Mouse (Mus musculus) thymus, adult 2 months (tissue): ENCODE data around the gene Mast3. TPM values are rescaled to one million over a fixed set of nuclear protein-coding genes. Genes with fewer than 3 reads are reported as not detected.

Experiments
- DNase-seq: peaks from one replicate; pipeline ENCODE4 v3.0.0; 2021
- H3K27ac ChIP-seq: fragments of 200-500 bp; 2 replicates; pipeline ENCODE4 v1.5.1; 2012; ENCODE audit warnings: low read length, control low read depth; ENCODE audit not compliant: control insufficient read depth, insufficient read depth
- H3K27me3 ChIP-seq: fragments of 200-500 bp; 2 replicates; pipeline ENCODE4 v1.6.1; 2012; ENCODE audit warnings: mild to moderate bottlenecking, low read length, moderate library complexity, mixed read lengths; ENCODE audit not compliant: control insufficient read depth, insufficient read depth
- H3K36me3 ChIP-seq: fragments of 200-500 bp; 2 replicates; pipeline ENCODE4 v1.6.1; 2012; ENCODE audit warnings: mild to moderate bottlenecking, low read length, moderate library complexity; ENCODE audit not compliant: control insufficient read depth, insufficient read depth
- H3K4me1 ChIP-seq: fragments of 200-500 bp; replicated peaks from 2 replicates; pipeline ENCODE4 v1.6.1; 2012; ENCODE audit warnings: low read length; ENCODE audit not compliant: control insufficient read depth, insufficient read depth
- H3K4me3 ChIP-seq: fragments of 200-500 bp; 2 replicates; pipeline ENCODE4 v1.5.1; 2012; ENCODE audit warnings: mild to moderate bottlenecking, low read length, control low read depth, moderate library complexity; ENCODE audit not compliant: control insufficient read depth, insufficient read depth
- CTCF ChIP-seq: fragments of 200-500 bp; IDR thresholded peaks from 2 replicates; pipeline ENCODE4 v1.5.1; 2012; ENCODE audit warnings: mild to moderate bottlenecking, control low read depth, low read length, moderate library complexity, borderline replicate concordance; ENCODE audit not compliant: control insufficient read depth, poor library complexity, insufficient read depth; ENCODE audit errors: extremely low read depth
- POLR2A ChIP-seq: fragments of 200-500 bp; IDR thresholded peaks from 2 replicates; pipeline ENCODE4 v1.6.1; 2012; ENCODE audit warnings: mild to moderate bottlenecking, low read length, control low read depth, moderate library complexity; ENCODE audit not compliant: control insufficient read depth, poor library complexity, insufficient read depth; ENCODE audit errors: extremely low read depth
- WGBS: fragments of 180-500 bp; shearing (Covaris S2); methylation state at CpG from one replicate; pipeline ENCODE4 v1.1.7; 2018; 5-methylcytosine and 5-hydroxymethylcytosine counted together
- polyA plus RNA-seq: library from polyadenylated mRNA; depleted of rRNA; stranded (reverse); fragments of >200 nt; gene quantifications from 2 replicates; pipeline ENCODE4 v1.2.3, GENCODE M21; 2012

Gene Mast3
- polyA plus RNA-seq, 1 experiment = 615 TPM

- no peak overlapping the region for H3K4me3 ChIP-seq
- H3K36me3 ChIP-seq = no peaks in the 10 kb centered on the region
- 93% methylated on average over 25 of the region's 25 CpGs for WGBS
- TF ChIP-seq POLR2A (no peak), CTCF (no peak)
- peaks cover 16% of the 10 kb centered on the region for H3K4me1 ChIP-seq
- no peak overlapping the region for H3K27ac ChIP-seq
- no peak for DNase-seq
- H3K27me3 ChIP-seq = no peaks in the 10 kb centered on the region
Measured at GRCm38 (mm10) chr8:70842484-70842883, 37.6 kb upstream of the Mast3 start.

- TF ChIP-seq CTCF (peak; percentile 93), POLR2A (no peak)
- peak; percentile 91 for DNase-seq
- Histone ChIP-seq H3K36me3 (no peaks in the 10 kb centered on the region), H3K27me3 (no peaks in the 10 kb centered on the region), H3K4me3 (no peak overlapping the region), H3K27ac (no peak overlapping the region), H3K4me1 (peaks cover 16% of the 10 kb centered on the region)
- 22% methylated on average over 22 of the region's 22 CpGs for WGBS
Measured at GRCm38 (mm10) chr8:70841147-70842072, 36.6 kb upstream of the Mast3 start.

GRCm38 (mm10) chr8:70840590-70840989 lies 35.7 kb upstream of the Mast3 start:
- 69% methylated on average over 10 of the region's 10 CpGs for WGBS
- Histone ChIP-seq H3K36me3 (no peaks in the 10 kb centered on the region), H3K27ac (no peak overlapping the region), H3K4me3 (no peak overlapping the region), H3K27me3 (no peaks in the 10 kb centered on the region), H3K4me1 (peaks cover 16% of the 10 kb centered on the region)
- no peak for DNase-seq
- no peak for TF ChIP-seq POLR2A
- TF ChIP-seq CTCF = no peak

GRCm38 (mm10) chr8:70839408-70840351 lies 34.8 kb upstream of the Mast3 start, which contains the start of gene Arrdc2:
Gene Arrdc2 (minus strand): TSS chr8:70839720.
- Histone ChIP-seq H3K27ac (peak within 1 kb of the TSS; percentile 83), H3K4me3 (peak within 1 kb of the TSS; percentile 73), H3K27me3 (no peaks in the 10 kb centered on the region), H3K36me3 (no peaks in the 10 kb centered on the region), H3K4me1 (peaks cover 16% of the 10 kb centered on the region)
- DNase-seq = peak; percentile 98
- TF ChIP-seq CTCF (peak; percentile 28; the same call in 1 of the 2 replicates), POLR2A (peak; percentile 99)
- 2% methylated on average over 55 of the region's 55 CpGs for WGBS

- no peaks in the 10 kb centered on the region for H3K36me3 ChIP-seq
- H3K4me3 ChIP-seq = peak overlapping the region; percentile 73
- H3K27ac ChIP-seq = peak overlapping the region; percentile 83
- no peak for DNase-seq
- H3K27me3 ChIP-seq = no peaks in the 10 kb centered on the region
- peaks cover 17% of the 10 kb centered on the region for H3K4me1 ChIP-seq
- no peak for TF ChIP-seq POLR2A
- TF ChIP-seq CTCF = no peak; the same call in 1 of the 2 replicates
- 2% methylated on average over 66 of the region's 66 CpGs for WGBS
Measured at GRCm38 (mm10) chr8:70838654-70839407, 34.0 kb upstream of the Mast3 start.

- Histone ChIP-seq H3K4me1 (peaks cover 31% of the 10 kb centered on the region), H3K27ac (no peak overlapping the region), H3K27me3 (no peaks in the 10 kb centered on the region), H3K4me3 (no peak overlapping the region), H3K36me3 (no peaks in the 10 kb centered on the region)
- WGBS = 95% methylated on average over 12 of the region's 12 CpGs
- no peak for TF ChIP-seq CTCF
- TF ChIP-seq POLR2A = no peak
- DNase-seq = no peak
Measured at GRCm38 (mm10) chr8:70836666-70837065, 31.8 kb upstream of the Mast3 start.
